Mouse (Mus musculus): ENCODE data around the gene Lkaaear1. TPM values are rescaled to one million over a fixed set of nuclear protein-coding genes. Genes with fewer than 3 reads are reported as not detected.

The Lkaaear1 gene
- not detected in 2 replicates for polyA plus RNA-seq (2015; fragmentation: Nextera tagmentation; extraction: Ambion mirVana)

- WGBS = 47% methylated on average over 5 of the region's 5 CpGs
- peaks cover 7% of the 10 kb centered on the region for H3K4me1 ChIP-seq (replicated peaks)
Observed at GRCm38 (mm10) chr2:181698241-181698640, at the start of gene Lkaaear1. Gene Lkaaear1 (minus strand): TSS chr2:181698442.

GRCm38 (mm10) chr2:181730051-181730450 is 31.8 kb upstream of the Lkaaear1 start:
- H3K4me1 ChIP-seq (replicated peaks) = peaks cover 13% of the 10 kb centered on the region
- 66% methylated on average over 3 of the region's 3 CpGs for WGBS
- H3K9ac ChIP-seq = no peak overlapping the region
- no peaks in the 10 kb centered on the region for H3K27me3 ChIP-seq
- no peaks in the 10 kb centered on the region for H3K9me3 ChIP-seq
- ATAC-seq (ENCODE audit: low FRiP score) = no peak
- H3K36me3 ChIP-seq = peaks cover 32% of the 10 kb centered on the region
- no peak overlapping the region for H3K4me3 ChIP-seq
- H3K27ac ChIP-seq = no peak overlapping the region
- no peak overlapping the region for H3K4me2 ChIP-seq

More at GRCm38 (mm10) chr2:181698241-181698640, at the start of gene Lkaaear1:
- no peak within 1 kb of the TSS for H3K4me2 ChIP-seq
- no peak within 1 kb of the TSS for H3K27ac ChIP-seq
- no peaks in the 10 kb centered on the region for H3K36me3 ChIP-seq
- no peak within 1 kb of the TSS for H3K4me3 ChIP-seq
- H3K9ac ChIP-seq = no peak within 1 kb of the TSS
- H3K27me3 ChIP-seq = peaks cover 6% of the 10 kb centered on the region; the same call in 1 of the 2 replicates
- H3K9me3 ChIP-seq = no peaks in the 10 kb centered on the region
- no peak for ATAC-seq (ENCODE audit: low FRiP score)

DNA sequence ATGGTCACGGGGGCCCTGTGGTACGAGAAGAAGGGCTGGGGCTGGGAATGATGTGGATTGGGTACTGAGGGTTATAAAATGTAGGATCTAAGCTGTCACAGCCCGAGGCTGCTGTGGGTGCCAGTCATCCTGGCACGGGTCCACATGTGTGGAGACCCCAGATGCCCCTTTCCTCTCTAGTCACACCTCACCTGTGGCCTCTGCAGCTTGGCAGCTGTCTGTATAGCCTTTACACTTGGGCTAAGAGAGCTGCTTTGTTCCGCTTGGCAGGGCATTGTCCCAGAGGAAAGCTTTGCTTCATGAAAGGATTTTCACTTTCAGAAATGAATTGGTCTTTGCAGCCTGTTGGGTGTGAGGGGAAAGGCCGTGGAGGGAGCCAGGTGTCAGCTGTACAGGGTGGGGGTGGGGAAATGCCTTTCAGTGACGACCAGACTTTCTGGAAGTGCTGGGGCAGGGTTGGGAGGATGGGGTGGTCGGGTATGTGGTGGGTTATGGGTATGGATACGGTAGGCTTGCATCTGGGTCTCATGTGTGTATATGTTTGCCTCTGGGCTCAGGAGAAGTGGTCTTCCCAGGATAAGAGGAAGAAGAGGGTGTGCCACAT is 29.5 kb upstream of the Lkaaear1 start:
- 44% methylated on average over 9 of the region's 9 CpGs for WGBS
- Histone ChIP-seq H3K4me2 (no peak overlapping the region), H3K9ac (no peak overlapping the region), H3K36me3 (peaks cover 51% of the 10 kb centered on the region), H3K9me3 (no peaks in the 10 kb centered on the region), H3K4me3 (no peak overlapping the region), H3K27ac (no peak overlapping the region), H3K4me1 (replicated peaks) (peaks cover 13% of the 10 kb centered on the region), H3K27me3 (no peaks in the 10 kb centered on the region)
- peak; percentile 52; the same call in 1 of the 2 replicates for ATAC-seq (ENCODE audit: low FRiP score)

DNA sequence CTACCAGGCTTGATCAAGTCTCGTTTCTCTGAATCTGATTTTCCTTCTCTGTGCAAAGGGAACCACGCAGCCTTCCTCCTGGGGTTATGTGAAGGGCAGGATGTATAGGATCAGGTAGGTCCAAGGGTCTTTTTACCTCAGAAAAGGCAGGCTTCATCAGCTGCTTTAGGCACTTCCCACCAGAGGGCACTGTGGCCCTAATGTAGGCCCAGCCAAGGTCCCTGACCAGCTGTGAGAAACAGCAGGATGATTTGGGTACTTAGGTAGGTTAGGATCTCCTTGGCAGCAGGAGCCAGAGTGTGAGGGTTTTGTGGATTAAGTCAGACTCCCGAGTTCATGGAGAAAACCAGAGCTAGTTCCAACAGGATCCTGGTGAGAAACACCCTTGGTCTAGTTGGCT is 24.0 kb upstream of the Lkaaear1 start:
- no peaks in the 10 kb centered on the region for H3K9me3 ChIP-seq
- no peak overlapping the region for H3K27ac ChIP-seq
- WGBS = 17% methylated on average over 3 of the region's 3 CpGs
- peaks cover 30% of the 10 kb centered on the region; the same call in 1 of the 2 replicates for H3K4me1 ChIP-seq (replicated peaks)
- peaks cover 58% of the 10 kb centered on the region for H3K36me3 ChIP-seq
- H3K4me3 ChIP-seq = no peak overlapping the region
- ATAC-seq (ENCODE audit: low FRiP score) = no peak
- H3K9ac ChIP-seq = no peak overlapping the region
- no peak overlapping the region for H3K4me2 ChIP-seq
- no peaks in the 10 kb centered on the region for H3K27me3 ChIP-seq

GRCm38 (mm10) chr2:181721200-181721599 is 23.0 kb upstream of the Lkaaear1 start:
- ATAC-seq (ENCODE audit: low FRiP score) = no peak
- Histone ChIP-seq H3K36me3 (peaks cover 56% of the 10 kb centered on the region), H3K9ac (no peak overlapping the region), H3K27ac (no peak overlapping the region), H3K27me3 (no peaks in the 10 kb centered on the region), H3K9me3 (no peaks in the 10 kb centered on the region), H3K4me2 (no peak overlapping the region), H3K4me1 (replicated peaks) (peaks cover 40% of the 10 kb centered on the region), H3K4me3 (no peak overlapping the region)

GRCm38 (mm10) chr2:181720061-181720460 is 21.8 kb upstream of the Lkaaear1 start:
- Histone ChIP-seq H3K27ac (no peak overlapping the region), H3K9ac (no peak overlapping the region), H3K36me3 (peaks cover 50% of the 10 kb centered on the region), H3K4me1 (replicated peaks) (peaks cover 48% of the 10 kb centered on the region), H3K4me3 (no peak overlapping the region), H3K27me3 (no peaks in the 10 kb centered on the region), H3K9me3 (no peaks in the 10 kb centered on the region), H3K4me2 (no peak overlapping the region)
- no peak for ATAC-seq (ENCODE audit: low FRiP score)
- 23% methylated on average over 3 of the region's 3 CpGs for WGBS

GRCm38 (mm10) chr2:181716991-181717390 is 18.7 kb upstream of the Lkaaear1 start:
- Histone ChIP-seq H3K9ac (0 out of 2 replicates have a peak overlapping the region, but pooled peaks have one; percentile 55), H3K27ac (no peak overlapping the region; the same call in 1 of the 2 replicates), H3K4me2 (peak overlapping the region; percentile 88), H3K27me3 (no peaks in the 10 kb centered on the region), H3K4me1 (replicated peaks) (peaks cover 63% of the 10 kb centered on the region), H3K4me3 (peak overlapping the region; percentile 55), H3K36me3 (peaks cover 31% of the 10 kb centered on the region), H3K9me3 (no peaks in the 10 kb centered on the region)
- no peak for ATAC-seq (ENCODE audit: low FRiP score)
- 46% methylated on average over 3 of the region's 3 CpGs for WGBS

DNA sequence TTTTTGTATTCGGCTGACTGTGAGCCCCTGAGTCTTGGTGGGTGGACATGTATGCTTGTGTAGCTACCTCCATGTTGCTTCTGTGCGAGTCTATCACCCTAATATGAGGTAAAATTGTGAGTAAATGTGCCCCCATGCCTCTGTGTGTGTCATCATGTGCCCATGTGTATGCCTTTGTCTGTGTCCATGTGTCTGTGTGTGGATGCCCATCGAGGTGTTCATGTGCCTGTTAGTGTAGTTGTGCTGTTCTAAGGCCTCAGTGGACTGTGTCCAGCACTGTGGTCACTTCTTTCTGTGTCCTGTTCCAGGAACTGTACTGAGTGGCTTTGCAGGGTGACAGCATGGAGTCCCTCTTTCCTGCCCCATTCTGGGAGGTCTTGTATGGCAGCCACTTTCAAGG is 17.1 kb upstream of the Lkaaear1 start:
- H3K4me2 ChIP-seq = peak overlapping the region; percentile 88
- H3K36me3 ChIP-seq = peaks cover 24% of the 10 kb centered on the region
- no peaks in the 10 kb centered on the region for H3K27me3 ChIP-seq
- 56% methylated on average over 3 of the region's 3 CpGs for WGBS
- peak overlapping the region; percentile 55 for H3K4me3 ChIP-seq
- peak overlapping the region; percentile 96 for H3K27ac ChIP-seq
- H3K9ac ChIP-seq = peak overlapping the region; percentile 83
- ATAC-seq (ENCODE audit: low FRiP score) = peak; percentile 54
- peaks cover 59% of the 10 kb centered on the region for H3K4me1 ChIP-seq (replicated peaks)
- H3K9me3 ChIP-seq = no peaks in the 10 kb centered on the region

- peak within 1 kb of the TSS; percentile 83 for H3K9ac ChIP-seq
- peaks cover 19% of the 10 kb centered on the region for H3K36me3 ChIP-seq
- peak within 1 kb of the TSS; percentile 96 for H3K27ac ChIP-seq
- peak; percentile 80 for ATAC-seq (ENCODE audit: low FRiP score)
- H3K9me3 ChIP-seq = no peaks in the 10 kb centered on the region
- peak within 1 kb of the TSS; percentile 55 for H3K4me3 ChIP-seq
- 2% methylated on average over 7 of the region's 7 CpGs for WGBS
- no peaks in the 10 kb centered on the region for H3K27me3 ChIP-seq
- peak within 1 kb of the TSS; percentile 88 for H3K4me2 ChIP-seq
- H3K4me1 ChIP-seq (replicated peaks) = peaks cover 54% of the 10 kb centered on the region
Observed at GRCm38 (mm10) chr2:181714903-181715326, 16.7 kb upstream of the Lkaaear1 start, which contains the start of gene Oprl1. Gene Oprl1 (plus strand): TSS chr2:181715016.

DNA sequence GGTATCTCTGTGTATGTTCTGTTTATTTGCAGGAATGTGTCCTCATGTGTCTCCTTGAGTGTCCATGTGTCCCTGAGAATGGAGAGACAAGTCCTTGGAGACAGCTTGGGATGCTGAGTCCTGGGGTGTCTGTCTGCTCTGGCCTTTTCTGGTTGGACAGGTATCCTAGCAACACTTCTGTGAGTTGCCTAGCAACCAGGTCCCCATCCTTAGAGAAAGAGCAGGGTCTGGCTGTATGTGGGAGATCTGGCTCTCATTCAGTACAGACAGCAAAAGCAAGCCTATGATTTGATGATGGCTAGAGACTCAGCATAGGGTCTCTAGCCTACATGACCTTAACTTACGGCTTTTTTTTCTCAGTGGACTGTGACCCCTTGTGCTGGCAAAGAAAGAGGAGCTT is 15.5 kb upstream of the Lkaaear1 start:
- Histone ChIP-seq H3K36me3 (peaks cover 7% of the 10 kb centered on the region), H3K27ac (peak overlapping the region; percentile 96), H3K27me3 (no peaks in the 10 kb centered on the region), H3K4me3 (0 out of 2 replicates have a peak overlapping the region, but pooled peaks have one; percentile 5), H3K4me1 (replicated peaks) (peaks cover 49% of the 10 kb centered on the region), H3K9ac (peak overlapping the region; percentile 83), H3K4me2 (peak overlapping the region; percentile 88), H3K9me3 (no peaks in the 10 kb centered on the region)
- 53% methylated on average over 1 of the region's 1 CpGs for WGBS
- peak; percentile 71 for ATAC-seq (ENCODE audit: low FRiP score)

DNA sequence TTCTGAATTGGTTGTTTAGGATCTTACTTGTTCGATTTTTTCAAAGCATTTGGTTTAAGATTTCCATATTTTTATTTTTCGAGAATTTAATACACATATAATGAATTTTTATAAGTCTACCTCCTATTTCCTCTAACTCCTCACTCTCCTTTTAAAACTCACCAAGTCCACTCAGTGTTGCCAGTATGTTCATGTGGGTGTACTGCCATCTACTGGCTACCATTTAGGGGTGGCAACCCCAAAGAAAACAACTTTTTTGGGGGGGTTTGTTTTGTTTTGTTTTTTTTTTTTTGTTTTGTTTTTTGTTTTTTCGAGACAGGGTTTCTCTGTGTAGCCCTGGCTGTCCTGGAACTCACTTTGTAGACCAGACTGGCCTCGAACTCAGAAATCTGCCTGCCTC is 8.4 kb upstream of the Lkaaear1 start:
- H3K36me3 ChIP-seq = no peaks in the 10 kb centered on the region
- 45% methylated on average over 4 of the region's 4 CpGs for WGBS
- no peak overlapping the region for H3K4me3 ChIP-seq
- no peak for ATAC-seq (ENCODE audit: low FRiP score)
- no peaks in the 10 kb centered on the region for H3K4me1 ChIP-seq (replicated peaks)
- no peak overlapping the region for H3K27ac ChIP-seq
- H3K9ac ChIP-seq = no peak overlapping the region
- no peak overlapping the region for H3K4me2 ChIP-seq
- H3K27me3 ChIP-seq = no peaks in the 10 kb centered on the region
- H3K9me3 ChIP-seq = no peaks in the 10 kb centered on the region

DNA sequence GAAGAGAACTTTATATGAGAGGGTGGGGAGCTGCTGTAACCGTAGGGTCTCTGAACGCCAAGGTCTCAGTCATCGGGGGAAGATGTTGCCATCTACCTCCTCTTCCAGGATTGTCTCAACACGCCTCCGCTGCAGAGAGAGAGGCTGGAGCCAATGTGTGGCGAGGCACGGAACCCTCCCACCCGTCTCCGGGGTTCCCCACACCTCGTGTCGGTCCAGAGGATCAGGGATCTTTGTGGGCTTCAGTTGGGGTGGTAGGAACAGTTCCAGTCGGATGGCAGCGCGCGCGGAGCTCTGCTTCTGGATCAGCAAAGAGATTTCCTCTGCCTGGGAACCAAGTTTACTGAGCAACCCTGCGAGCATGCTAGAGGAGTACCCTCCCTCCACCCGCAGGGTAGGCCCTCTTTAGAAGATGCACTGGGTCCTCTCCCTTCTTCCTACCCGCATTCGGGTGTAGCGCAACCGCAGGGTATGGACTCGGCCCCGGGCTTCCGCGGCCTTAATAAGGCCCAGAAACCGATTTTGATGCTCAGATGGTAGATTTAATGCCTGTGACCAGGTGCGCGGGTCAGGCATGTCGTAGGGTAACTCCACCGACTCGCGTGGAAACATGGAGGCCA is 1.3 kb downstream of the Lkaaear1 start:
- no peak overlapping the region for H3K4me3 ChIP-seq
- no peak overlapping the region for H3K27ac ChIP-seq
- ATAC-seq (ENCODE audit: low FRiP score) = no peak
- H3K27me3 ChIP-seq = peaks cover 6% of the 10 kb centered on the region; the same call in 1 of the 2 replicates
- H3K9ac ChIP-seq = no peak overlapping the region
- peaks cover 17% of the 10 kb centered on the region for H3K4me1 ChIP-seq (replicated peaks)
- H3K36me3 ChIP-seq = no peaks in the 10 kb centered on the region
- 78% methylated on average over 33 of the region's 33 CpGs for WGBS
- H3K4me2 ChIP-seq = no peak overlapping the region
- H3K9me3 ChIP-seq = no peaks in the 10 kb centered on the region

All from hindbrain, embryonic 13.5 days (tissue).